ENCODE assay signal across 12 mouse cellular contexts in genomic region chr8:92741836-92742235, GRCm38 (mm10).
"Had no signal": no experiment of that assay in that cellular context is flagged by ENCODE, and none has a peak within 500 bp of the region (broad histone marks: within the 10 kb centered on the region; RNA-seq: fewer than 3 reads in every experiment).

No protein-coding gene starts in this region.

- H3K27me3 ChIP-seq: liver, embryonic 15.5 days; neural tube, embryonic 12.5 days had no signal

- H3K9me3 ChIP-seq: limb, embryonic 10.5 days; liver, embryonic 15.5 days; neural tube, embryonic 12.5 days had no signal

- H3K4me2 ChIP-seq: liver, embryonic 11.5 days; liver, embryonic 15.5 days; neural tube, embryonic 12.5 days had no signal

- H3K4me3 ChIP-seq: layer of hippocampus, adult 2 months; limb, embryonic 10.5 days; liver, embryonic 15.5 days; neural tube, embryonic 12.5 days had no signal

- DNase-seq: kidney, postnatal 10 days; kidney, postnatal 4 days; lung, adult 2 months; lung, postnatal 36 days; thymus, postnatal 4 days had no signal

- H3K27ac ChIP-seq: layer of hippocampus, adult 2 months; limb, embryonic 10.5 days; liver, embryonic 15.5 days; neural tube, embryonic 12.5 days; stomach, postnatal 0 days had no signal

- H3K4me1 ChIP-seq: liver, embryonic 15.5 days had no signal

- ATAC-seq: lung, postnatal 0 days had no signal

- H3K9ac ChIP-seq: liver, embryonic 15.5 days; neural tube, embryonic 12.5 days had no signal

- H3K36me3 ChIP-seq: limb, embryonic 10.5 days; liver, embryonic 15.5 days; neural tube, embryonic 12.5 days had no signal
